Mouse (Mus musculus) liver, postnatal 0 days (tissue): Measurements from ENCODE around the gene Tnfrsf19. TPM values are rescaled to one million over a fixed set of nuclear protein-coding genes. Genes with fewer than 3 reads are reported as not detected.

Source experiments
- ATAC-seq: fragments of 200-750 bp; cut with Nextera tagmentation; 2 replicates; pipeline ENCODE4 v1.8.0; 2017; ENCODE audit warnings: mild to moderate bottlenecking, moderate library complexity
- DNase-seq: peaks from one replicate; pipeline ENCODE4 v3.0.0-alpha.2; 2016
- H3K27ac ChIP-seq: fragments of 300-500 bp; sonication (generic); 2 replicates; pipeline ENCODE4 v1.5.1; 2014; ENCODE audit warnings: antibody characterized with exemption, moderate library complexity, mild to moderate bottlenecking, low read depth
- H3K27me3 ChIP-seq: fragments of 300-500 bp; sonication (generic); 2 replicates; pipeline ENCODE4 v1.6.1; 2014; ENCODE audit warnings: low read length, control low read depth, mixed read lengths; ENCODE audit not compliant: insufficient read depth
- H3K36me3 ChIP-seq: fragments of 300-500 bp; sonication (generic); replicated peaks from 2 replicates; pipeline ENCODE4 v1.6.1; 2014; ENCODE audit warnings: mild to moderate bottlenecking, control low read depth, low read length, moderate library complexity, mixed read lengths; ENCODE audit not compliant: insufficient read depth
- H3K4me1 ChIP-seq: fragments of 300-500 bp; sonication (generic); 2 replicates; pipeline ENCODE4 v1.6.1; 2014; ENCODE audit warnings: antibody characterized with exemption, mild to moderate bottlenecking, control low read depth; ENCODE audit not compliant: insufficient read depth
- H3K4me2 ChIP-seq: fragments of 300-500 bp; sonication (generic); 2 replicates; pipeline ENCODE4 v1.6.1; 2014; ENCODE audit warnings: low read depth, mild to moderate bottlenecking, low read length, moderate library complexity, mixed read lengths
- H3K4me3 ChIP-seq: fragments of 300-500 bp; sonication (generic); 2 replicates; pipeline ENCODE4 v1.5.1; 2014; ENCODE audit warnings: low read depth, low read length
- H3K9ac ChIP-seq: fragments of 300-500 bp; sonication (generic); replicated peaks from 2 replicates; pipeline ENCODE4 v1.6.1; 2014; ENCODE audit warnings: mild to moderate bottlenecking, moderate library complexity
- H3K9me3 ChIP-seq: fragments of 300-500 bp; sonication (generic); 2 replicates; pipeline ENCODE4 v1.6.1; 2016; ENCODE audit warnings: mild to moderate bottlenecking, control low read depth, low read length, mixed read lengths
- CTCF ChIP-seq: sonication (generic); IDR thresholded peaks from 2 replicates; pipeline ENCODE4 v1.5.1; 2016; ENCODE audit warnings: antibody characterized with exemption, low read depth
- EP300 ChIP-seq: IDR thresholded peaks from 2 replicates; pipeline ENCODE4 v1.6.1; 2016; ENCODE audit warnings: antibody characterized with exemption, low read depth, mild to moderate bottlenecking
- WGBS: fragments of 180-500 bp; shearing (Covaris S2); extraction: QIAGEN DNeasy Blood & Tissue Kit; methylation state at CpG from one replicate; pipeline ENCODE4 v1.1.7; 2014; ENCODE audit not compliant: insufficient replicate concordance; 5-methylcytosine and 5-hydroxymethylcytosine counted together
- polyA plus RNA-seq: library from polyadenylated mRNA; unstranded; fragments of >200 nt; fragmentation: Nextera tagmentation; extraction: Ambion mirVana; gene quantifications from 2 replicates; pipeline ENCODE4 v1.2.1, GENCODE M21; 2015

The Tnfrsf19 gene
- polyA plus RNA-seq, 1 experiment from 2014 or later, result 2.4 TPM

DNA sequence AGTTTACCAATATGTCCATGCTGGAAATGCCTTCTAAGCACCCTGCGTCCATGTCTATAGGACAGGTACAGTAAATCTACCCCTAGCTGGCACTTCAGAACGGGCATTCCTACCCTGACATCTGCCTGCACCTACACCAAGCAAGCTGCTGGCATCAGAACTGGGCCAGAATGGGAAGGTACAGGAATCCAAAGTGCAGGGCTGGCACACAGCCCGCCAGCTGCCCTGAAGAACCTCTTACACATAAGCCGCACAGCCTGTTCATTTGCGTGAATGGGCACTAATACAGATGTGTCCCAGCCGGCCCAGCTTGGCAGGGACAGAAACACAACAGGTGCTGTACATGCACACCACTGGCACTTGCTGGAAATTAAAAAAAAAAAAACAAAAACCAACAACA, 15.9 kb downstream of the Tnfrsf19 start:
- H3K9ac ChIP-seq, result no peak overlapping the region
- no peak for TF ChIP-seq CTCF
- TF ChIP-seq EP300, result no peak
- H3K4me1 ChIP-seq, result no peaks in the 10 kb centered on the region
- no peak for ATAC-seq
- no peaks in the 10 kb centered on the region for H3K27me3 ChIP-seq
- no peak overlapping the region for H3K27ac ChIP-seq
- WGBS, result 80% methylated on average over 6 of the region's 6 CpGs
- no peak overlapping the region for H3K4me2 ChIP-seq
- no peak overlapping the region for H3K4me3 ChIP-seq
- no peak for DNase-seq
- no peaks in the 10 kb centered on the region for H3K9me3 ChIP-seq
- H3K36me3 ChIP-seq, result no peaks in the 10 kb centered on the region

DNA sequence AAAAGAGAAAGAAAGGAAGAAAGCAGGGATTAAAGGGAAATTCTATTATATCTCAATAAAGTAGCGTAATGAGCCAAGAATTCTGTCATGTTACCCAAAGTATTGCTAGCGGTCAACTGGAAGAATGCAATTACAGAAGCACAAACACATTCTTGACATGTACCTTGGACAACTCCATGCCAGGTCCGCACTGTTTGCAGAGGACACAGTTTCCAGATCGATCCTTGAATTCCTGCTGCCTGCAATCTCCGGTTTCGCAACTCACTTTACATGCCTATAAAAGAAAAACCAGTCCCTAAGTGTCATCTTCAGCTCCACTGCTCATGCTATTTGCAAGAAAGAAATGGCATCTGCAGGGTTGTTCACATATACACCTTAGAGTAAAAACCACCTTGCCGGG, 22.3 kb downstream of the Tnfrsf19 start:
- ATAC-seq (peak; percentile 78), DNase-seq (peak; percentile 51)
- TF ChIP-seq EP300 (peak; percentile 32; the same call in 1 of the 2 replicates), CTCF (peak; percentile 12; the same call in 1 of the 2 replicates)
- no peaks in the 10 kb centered on the region for H3K36me3 ChIP-seq
- 67% methylated on average over 7 of the region's 7 CpGs for WGBS
- H3K4me2 ChIP-seq, result no peak overlapping the region
- H3K9ac ChIP-seq, result no peak overlapping the region
- H3K4me3 ChIP-seq, result no peak overlapping the region
- no peak overlapping the region for H3K27ac ChIP-seq
- H3K4me1 ChIP-seq, result no peaks in the 10 kb centered on the region
- H3K27me3 ChIP-seq, result no peaks in the 10 kb centered on the region
- H3K9me3 ChIP-seq, result no peaks in the 10 kb centered on the region

DNA sequence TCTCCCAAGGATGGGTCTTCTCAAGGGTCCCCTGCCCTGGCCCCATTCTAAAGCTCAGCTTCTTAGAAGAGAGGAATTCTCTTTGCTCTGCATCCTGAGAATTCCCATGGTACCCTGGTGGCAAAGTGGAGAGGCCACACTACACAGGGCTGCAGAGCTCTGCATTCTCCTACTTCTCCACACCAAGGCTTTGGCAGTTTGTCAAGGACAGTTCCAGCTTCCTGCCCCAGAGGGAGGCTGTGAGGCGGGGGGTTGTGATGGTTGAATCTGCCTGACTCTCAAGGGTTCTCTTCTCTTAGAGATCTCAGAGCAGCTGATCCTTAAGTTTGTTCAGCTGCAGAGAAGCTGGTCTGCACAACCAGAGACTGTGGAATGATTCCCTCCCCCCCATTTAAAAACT, 23.9 kb downstream of the Tnfrsf19 start:
- ATAC-seq, result no peak
- DNase-seq, result no peak

DNA sequence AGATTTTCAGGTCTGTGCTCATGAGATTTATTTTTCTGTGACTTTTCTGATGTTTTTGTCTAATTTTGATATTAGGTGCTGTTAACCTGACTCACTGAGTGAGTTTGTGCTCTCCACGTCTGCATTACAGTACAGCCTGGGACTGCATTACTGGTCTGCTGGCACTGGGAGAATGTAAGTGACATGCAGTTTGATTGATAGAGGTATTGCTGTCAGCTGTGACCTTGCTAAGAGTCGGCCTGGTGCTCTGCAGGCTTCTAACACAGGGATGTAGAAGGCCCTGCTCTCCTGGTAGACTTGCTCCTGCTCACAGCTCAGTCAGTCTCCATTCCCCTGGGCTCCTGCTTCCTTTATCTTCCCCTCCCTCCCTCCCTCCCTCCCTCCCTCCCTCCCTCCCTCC, 25.3 kb downstream of the Tnfrsf19 start:
- Histone ChIP-seq H3K27ac (no peak overlapping the region), H3K4me2 (no peak overlapping the region), H3K4me1 (no peaks in the 10 kb centered on the region), H3K4me3 (no peak overlapping the region), H3K36me3 (no peaks in the 10 kb centered on the region), H3K27me3 (no peaks in the 10 kb centered on the region), H3K9me3 (no peaks in the 10 kb centered on the region), H3K9ac (no peak overlapping the region)
- DNase-seq (no peak), ATAC-seq (no peak)
- TF ChIP-seq CTCF (no peak), EP300 (no peak)
- WGBS, result 68% methylated on average over 2 of the region's 2 CpGs

More for the DNA sequence above, 23.9 kb downstream of the Tnfrsf19 start:
- Histone ChIP-seq H3K9ac (no peak overlapping the region), H3K4me1 (no peaks in the 10 kb centered on the region), H3K4me3 (no peak overlapping the region), H3K27ac (no peak overlapping the region), H3K4me2 (no peak overlapping the region), H3K9me3 (no peaks in the 10 kb centered on the region), H3K27me3 (no peaks in the 10 kb centered on the region), H3K36me3 (no peaks in the 10 kb centered on the region)
- no peak for TF ChIP-seq CTCF
- no peak for TF ChIP-seq EP300
- 46% methylated on average over 1 of the region's 1 CpGs for WGBS

DNA sequence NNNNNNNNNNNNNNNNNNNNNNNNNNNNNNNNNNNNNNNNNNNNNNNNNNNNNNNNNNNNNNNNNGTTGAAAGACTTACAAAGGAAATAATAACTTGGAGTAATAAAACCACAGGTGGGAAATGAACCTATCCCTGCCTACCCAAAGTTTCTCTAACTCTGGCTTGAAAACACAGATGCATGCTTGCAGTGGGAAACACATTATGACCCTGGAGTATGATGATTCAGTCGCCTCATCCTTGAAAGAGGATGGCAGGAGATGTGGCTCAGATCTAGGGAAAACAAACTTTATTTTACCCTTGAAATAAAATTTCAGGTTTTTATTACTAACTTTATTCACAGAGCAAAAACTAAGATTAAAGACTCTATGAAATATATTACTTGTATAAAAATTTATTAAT, 26.4 kb downstream of the Tnfrsf19 start:
- Histone ChIP-seq H3K36me3 (no peaks in the 10 kb centered on the region), H3K4me1 (no peaks in the 10 kb centered on the region), H3K27me3 (no peaks in the 10 kb centered on the region), H3K4me3 (no peak overlapping the region), H3K27ac (no peak overlapping the region), H3K9me3 (no peaks in the 10 kb centered on the region), H3K9ac (no peak overlapping the region), H3K4me2 (no peak overlapping the region)
- no peak for DNase-seq
- TF ChIP-seq EP300 (no peak), CTCF (no peak)
- no peak for ATAC-seq
- WGBS, result 74% methylated on average over 1 of the region's 1 CpGs

DNA sequence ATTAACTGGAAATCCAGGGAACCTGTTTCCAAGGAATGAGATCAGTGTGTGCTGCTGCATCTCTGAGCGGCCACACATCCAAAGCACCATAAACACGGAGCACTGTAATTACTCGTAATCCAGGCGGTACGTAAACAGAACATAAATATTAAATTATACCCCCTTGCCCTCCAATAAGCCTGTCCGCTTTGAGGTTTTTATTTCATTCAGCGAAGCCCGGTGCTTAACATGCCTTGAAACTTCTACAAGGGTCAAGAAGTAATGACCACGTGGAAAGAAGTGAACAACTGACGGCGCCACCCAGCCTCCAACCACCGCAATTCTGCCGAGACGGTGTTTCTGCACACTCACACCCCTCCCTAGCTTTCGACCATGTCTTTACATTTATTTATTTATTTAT, 31.7 kb downstream of the Tnfrsf19 start:
- H3K4me2 ChIP-seq, result no peak overlapping the region
- no peaks in the 10 kb centered on the region for H3K36me3 ChIP-seq
- ATAC-seq (no peak), DNase-seq (no peak)
- no peaks in the 10 kb centered on the region for H3K9me3 ChIP-seq
- no peak overlapping the region for H3K27ac ChIP-seq
- 88% methylated on average over 15 of the region's 15 CpGs for WGBS
- peaks cover 5% of the 10 kb centered on the region; the same call in 1 of the 2 replicates for H3K4me1 ChIP-seq
- H3K4me3 ChIP-seq, result no peak overlapping the region
- no peaks in the 10 kb centered on the region for H3K27me3 ChIP-seq
- TF ChIP-seq CTCF, result no peak
- TF ChIP-seq EP300, result no peak
- H3K9ac ChIP-seq, result no peak overlapping the region
